Mouse (Mus musculus) erythroblast, embryonic 14.5 days (primary cell): Measurements from ENCODE around the gene H2-Eb1. TPM values are rescaled to one million over a fixed set of nuclear protein-coding genes. Genes with fewer than 3 reads are reported as not detected.

ENCODE experiments used
- H3K27me3 ChIP-seq: 2 replicates; pipeline ENCODE4 v1.6.1; 2012; ENCODE audit warnings: inconsistent platforms; ENCODE audit not compliant: control insufficient read depth
- H3K36me3 ChIP-seq: 2 replicates; pipeline ENCODE4 v1.6.1; 2012; ENCODE audit warnings: mild to moderate bottlenecking, inconsistent platforms; ENCODE audit not compliant: control insufficient read depth
- H3K4me1 ChIP-seq: 2 replicates; pipeline ENCODE4 v1.6.1; 2012; ENCODE audit warnings: inconsistent platforms; ENCODE audit not compliant: control insufficient read depth
- H3K4me3 ChIP-seq: replicated peaks from 2 replicates; pipeline ENCODE3; 2012; ENCODE audit warnings: moderate library complexity, mild to moderate bottlenecking, inconsistent platforms
- H3K9me3 ChIP-seq: 2 replicates; pipeline ENCODE4 v1.6.1; 2012; ENCODE audit warnings: low read length, inconsistent platforms, mixed read lengths; ENCODE audit not compliant: control insufficient read depth
- GATA1 ChIP-seq: IDR thresholded peaks from 2 replicates; pipeline ENCODE4 v1.6.1; 2012; ENCODE audit warnings: low read length, inconsistent platforms, mixed read lengths
- TAL1 ChIP-seq: IDR thresholded peaks from 3 replicates; pipeline ENCODE4 v1.6.1; 2012; ENCODE audit warnings: low read length, inconsistent platforms, mixed read lengths
- polyA plus RNA-seq: library from polyadenylated mRNA; stranded (reverse); fragments of >175 nt; gene quantifications from 2 replicates; pipeline ENCODE4 v1.2.3, GENCODE M21; 2012

H2-Eb1 gene
- polyA plus RNA-seq, 1 experiment = not detected

DNA sequence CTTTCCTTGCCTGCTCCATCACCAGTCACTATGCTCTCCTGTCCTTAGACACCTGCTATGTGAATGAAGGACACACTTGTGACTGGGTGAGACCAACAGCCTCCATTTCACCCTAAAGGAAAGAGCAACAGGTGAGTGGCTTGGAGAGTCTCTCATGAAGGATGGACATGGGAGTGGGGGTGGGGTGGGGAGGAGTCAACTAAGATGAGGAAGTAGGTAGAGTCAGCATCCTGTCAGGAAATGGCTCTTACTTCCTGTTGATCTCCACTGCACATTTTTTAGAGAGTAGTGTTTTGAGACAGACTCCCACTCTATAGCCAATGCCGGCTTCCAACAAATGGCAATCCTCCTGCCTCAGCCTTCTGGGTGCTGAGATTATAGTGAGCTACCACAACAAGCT is 49.3 kb downstream of the H2-Eb1 start:
- no peaks in the 10 kb centered on the region for H3K36me3 ChIP-seq
- no peak for TF ChIP-seq GATA1
- TF ChIP-seq TAL1 = no peak
- H3K9me3 ChIP-seq = no peaks in the 10 kb centered on the region
- no peaks in the 10 kb centered on the region for H3K4me1 ChIP-seq
- H3K27me3 ChIP-seq = no peaks in the 10 kb centered on the region
- H3K4me3 ChIP-seq = no peak overlapping the region

DNA sequence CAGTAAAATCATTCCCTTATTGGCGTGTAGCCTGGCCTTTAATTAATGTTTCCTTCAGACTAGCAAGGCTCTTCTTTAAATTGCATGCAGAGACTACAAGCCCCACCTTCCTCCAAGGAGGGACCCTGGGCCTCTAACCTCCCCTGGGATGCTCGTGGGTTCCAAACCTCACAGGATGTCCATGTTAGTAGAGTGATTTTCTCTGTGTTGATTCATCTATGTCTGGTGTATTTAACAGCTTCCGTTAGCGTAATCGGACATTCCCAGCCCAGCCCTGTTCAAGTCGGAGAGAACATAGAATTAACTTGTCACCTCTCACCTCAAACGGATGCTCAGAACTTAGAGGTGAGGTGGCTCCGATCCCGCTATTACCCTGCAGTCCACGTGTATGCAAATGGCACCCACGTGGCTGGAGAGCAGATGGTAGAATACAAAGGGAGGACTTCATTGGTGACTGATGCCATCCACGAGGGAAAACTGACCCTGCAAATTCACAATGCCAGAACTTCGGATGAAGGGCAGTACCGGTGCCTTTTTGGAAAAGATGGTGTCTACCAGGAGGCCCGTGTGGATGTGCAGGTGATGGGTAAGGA is 57.4 kb downstream of the H2-Eb1 start:
- Histone ChIP-seq H3K4me3 (no peak overlapping the region), H3K4me1 (no peaks in the 10 kb centered on the region), H3K36me3 (no peaks in the 10 kb centered on the region), H3K9me3 (no peaks in the 10 kb centered on the region), H3K27me3 (no peaks in the 10 kb centered on the region; the same call in 1 of the 2 replicates)
- no peak for TF ChIP-seq GATA1
- TF ChIP-seq TAL1 = no peak

DNA sequence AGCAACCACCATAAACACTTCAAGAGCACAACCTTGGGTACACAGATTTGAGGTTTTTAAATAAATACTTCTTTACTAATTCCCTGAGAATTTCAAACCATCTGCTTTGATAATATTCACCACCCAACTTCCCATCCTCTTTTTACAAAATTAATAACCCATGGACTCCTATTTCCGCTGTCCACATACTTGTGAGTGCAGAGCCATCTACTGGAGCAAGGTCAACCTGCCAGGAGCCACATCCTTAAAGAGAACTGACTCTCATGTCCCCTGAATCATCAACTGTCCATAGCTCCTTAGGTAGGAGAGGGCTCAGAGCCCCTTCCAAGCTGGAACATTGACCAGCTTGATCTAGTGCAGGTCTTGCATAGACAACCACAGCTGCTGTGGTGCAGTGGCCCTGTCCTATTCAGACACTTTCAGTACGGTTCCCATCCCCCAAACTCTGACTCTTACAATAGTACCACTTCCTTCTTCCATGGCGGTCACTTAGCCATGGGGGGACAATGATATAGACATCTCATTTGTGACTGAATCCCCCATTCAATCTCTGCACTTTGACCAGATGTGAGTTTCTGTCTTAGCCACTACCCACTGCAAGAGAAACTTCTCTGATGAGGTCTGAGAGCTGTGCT is 58.1 kb downstream of the H2-Eb1 start:
- H3K27me3 ChIP-seq = no peaks in the 10 kb centered on the region; the same call in 1 of the 2 replicates
- TF ChIP-seq GATA1 (no peak), TAL1 (no peak)
- H3K4me1 ChIP-seq = no peaks in the 10 kb centered on the region

DNA sequence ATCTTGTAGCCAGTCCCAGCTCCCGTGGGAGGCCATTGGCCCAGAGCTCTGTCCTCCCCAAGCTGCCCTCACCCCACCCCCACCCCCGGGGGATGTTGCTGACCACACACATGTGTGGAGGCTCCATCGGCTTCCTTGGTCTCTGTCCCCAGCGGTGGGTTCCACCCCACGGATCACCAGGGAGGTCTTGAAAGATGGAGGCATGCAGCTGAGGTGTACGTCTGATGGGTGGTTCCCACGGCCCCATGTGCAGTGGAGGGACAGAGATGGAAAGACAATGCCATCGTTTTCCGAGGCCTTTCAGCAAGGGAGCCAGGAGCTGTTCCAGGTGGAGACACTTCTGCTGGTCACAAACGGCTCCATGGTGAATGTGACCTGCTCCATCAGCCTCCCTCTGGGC is 59.4 kb downstream of the H2-Eb1 start:
- no peaks in the 10 kb centered on the region; the same call in 1 of the 2 replicates for H3K27me3 ChIP-seq
- H3K4me3 ChIP-seq = no peak overlapping the region
- no peaks in the 10 kb centered on the region for H3K9me3 ChIP-seq
- no peak for TF ChIP-seq TAL1
- no peak for TF ChIP-seq GATA1
- H3K36me3 ChIP-seq = no peaks in the 10 kb centered on the region
- H3K4me1 ChIP-seq = no peaks in the 10 kb centered on the region

More for the DNA sequence above, 58.1 kb downstream of the H2-Eb1 start:
- no peaks in the 10 kb centered on the region for H3K9me3 ChIP-seq
- no peaks in the 10 kb centered on the region for H3K36me3 ChIP-seq
- no peak overlapping the region for H3K4me3 ChIP-seq

Other genes starting within 250 kb of the H2-Eb1 start
- 0.04 and 0.14 TPM in 2 replicates for gene H2-Oa, start 213.5 kb upstream of the H2-Eb1 start, polyA plus RNA-seq
- gene H2-DMa, start 186.3 kb upstream of the H2-Eb1 start, polyA plus RNA-seq = 0.46 and 1.0 TPM in 2 replicates
- 28.3 and 30.4 TPM in 2 replicates for gene Brd2, start 183.2 kb upstream of the H2-Eb1 start, polyA plus RNA-seq
- gene H2-DMb2, start 162.6 kb upstream of the H2-Eb1 start, polyA plus RNA-seq = not detected in 2 replicates
- not detected in 2 replicates for gene H2-DMb1, start 152.8 kb upstream of the H2-Eb1 start, polyA plus RNA-seq
- 0.05 and 0.06 TPM in 2 replicates for gene Tap1, start 118.3 kb upstream of the H2-Eb1 start, polyA plus RNA-seq
- 0.05 and 0.10 TPM in 2 replicates for gene Psmb9, start 118.1 kb upstream of the H2-Eb1 start, polyA plus RNA-seq
- 0.24 and 0.28 TPM in 2 replicates for gene Psmb8, start 108.1 kb upstream of the H2-Eb1 start, polyA plus RNA-seq
- 0.83 and 1.0 TPM in 2 replicates for gene Tap2, start 102.3 kb upstream of the H2-Eb1 start, polyA plus RNA-seq
- not detected in 2 replicates for gene H2-Ob, start 67.0 kb upstream of the H2-Eb1 start, polyA plus RNA-seq
- gene H2-Ab1, start 48.2 kb upstream of the H2-Eb1 start, polyA plus RNA-seq = 0.14 TPM in 1 of 2 replicates, not detected in the other
- gene H2-Aa, start 18.0 kb upstream of the H2-Eb1 start, polyA plus RNA-seq = not detected in 2 replicates
- not detected in 2 replicates for gene H2-Eb2, start 19.8 kb downstream of the H2-Eb1 start, polyA plus RNA-seq
- gene Btnl2, start 49.0 kb downstream of the H2-Eb1 start, polyA plus RNA-seq = not detected in 2 replicates
- gene Btnl1, start 71.3 kb downstream of the H2-Eb1 start, polyA plus RNA-seq = not detected in 2 replicates
- gene BC051142, start 93.0 kb downstream of the H2-Eb1 start, polyA plus RNA-seq = not detected in 2 replicates
- 0.02 TPM in 1 of 2 replicates, not detected in the other for gene Btnl4, start 171.5 kb downstream of the H2-Eb1 start, polyA plus RNA-seq
- not detected in 2 replicates for gene Btnl6, start 211.5 kb downstream of the H2-Eb1 start, polyA plus RNA-seq